Mouse (Mus musculus): ENCODE data around the gene Ccnyl1.

- no peak for TF ChIP-seq CTCF (IDR thresholded peaks at IDR 0.05; ENCODE audit: low read depth)
- no peak for TF ChIP-seq EP300 (IDR thresholded peaks at IDR 0.05; ENCODE audit: low read depth)
Observed at GRCm38 (mm10) chr1:64712006-64712760, 21.9 kb downstream of the Ccnyl1 start.

Data from liver, embryonic 14.5 days (tissue).